Comparison of ENCODE assay signal across 24 mouse cellular contexts in genomic region chr1:57433141-57433540, GRCm38 (mm10).
"Had no signal": no experiment of that assay in that cellular context is flagged by ENCODE, and none has a peak within 500 bp of the region (broad histone marks: within the 10 kb centered on the region; RNA-seq: fewer than 3 reads in every experiment).

No protein-coding gene starts in this region.

- H3K9me3 ChIP-seq: hindbrain, embryonic 13.5 days; hindbrain, embryonic 15.5 days; kidney, embryonic 15.5 days; limb, embryonic 13.5 days; limb, embryonic 15.5 days; liver, embryonic 12.5 days had no signal

- DNase-seq: forebrain, postnatal 0 days; gastrocnemius, postnatal 10 days; gastrocnemius, postnatal 36 days; heart, postnatal 10 days; heart, postnatal 36 days; kidney, adult 11 months; kidney, adult 2 months; kidney, adult 9 months; kidney, postnatal 14 days; kidney, postnatal 36 days; layer of hippocampus, adult 9-11 months; layer of hippocampus, postnatal 36 days; left cerebral cortex, postnatal 4 days had no signal

- H3K9ac ChIP-seq: forebrain, postnatal 0 days; hindbrain, embryonic 13.5 days; hindbrain, embryonic 15.5 days; kidney, embryonic 15.5 days; limb, embryonic 13.5 days; limb, embryonic 15.5 days; liver, embryonic 12.5 days; liver, embryonic 14.5 days had no signal

- ATAC-seq: forebrain, postnatal 0 days; hindbrain, postnatal 0 days; intestine, embryonic 16.5 days; liver, embryonic 12.5 days had no signal

- H3K27ac ChIP-seq: hindbrain, embryonic 13.5 days; hindbrain, embryonic 15.5 days; hindbrain, postnatal 0 days; kidney, embryonic 15.5 days; kidney, postnatal 0 days; limb, embryonic 13.5 days; limb, embryonic 15.5 days; liver, embryonic 12.5 days; liver, embryonic 14.5 days had no signal

- H3K36me3 ChIP-seq: hindbrain, embryonic 13.5 days; hindbrain, embryonic 15.5 days; kidney, embryonic 15.5 days; limb, embryonic 13.5 days; limb, embryonic 15.5 days; liver, embryonic 12.5 days had no signal

- H3K4me3 ChIP-seq: hindbrain, embryonic 13.5 days; hindbrain, embryonic 15.5 days; kidney, embryonic 15.5 days; limb, embryonic 13.5 days; limb, embryonic 15.5 days; liver, embryonic 12.5 days had no signal

- H3K4me2 ChIP-seq: heart, embryonic 11.5 days; hindbrain, embryonic 13.5 days; hindbrain, embryonic 15.5 days; kidney, embryonic 15.5 days; limb, embryonic 13.5 days; limb, embryonic 15.5 days; liver, embryonic 12.5 days had no signal

- H3K27me3 ChIP-seq: hindbrain, embryonic 13.5 days; hindbrain, embryonic 15.5 days; limb, embryonic 13.5 days; limb, embryonic 15.5 days had no signal
